Mouse (Mus musculus) forebrain, embryonic 15.5 days (tissue): ENCODE measurements around the gene Defb15. TPM values are rescaled to one million over a fixed set of nuclear protein-coding genes. Genes with fewer than 3 reads are reported as not detected.
"Not testable (repeated sequence)": the region's sequence is repeated elsewhere in the genome, so short reads cannot be mapped to it uniquely, and the experiment has no call there.

Experiments
- ATAC-seq: fragments of 200-750 bp; cut with Nextera tagmentation; replicated peaks from 2 replicates; pipeline ENCODE4 v1.8.0; 2017; ENCODE audit warnings: mild to moderate bottlenecking, moderate TSS enrichment, moderate library complexity
- H3K27ac ChIP-seq: fragments of 300-500 bp; sonication (generic); replicated peaks from 2 replicates; pipeline ENCODE4 v1.5.1; 2015; ENCODE audit warnings: mild to moderate bottlenecking, inconsistent platforms
- H3K27me3 ChIP-seq: fragments of 300-500 bp; sonication (generic); 2 replicates; pipeline ENCODE4 v1.6.1; 2015; ENCODE audit warnings: inconsistent platforms
- H3K36me3 ChIP-seq: fragments of 300-500 bp; sonication (generic); 2 replicates; pipeline ENCODE4 v1.6.1; 2015; ENCODE audit warnings: mild to moderate bottlenecking, inconsistent platforms
- H3K4me1 ChIP-seq: fragments of 300-500 bp; sonication (generic); 2 replicates; pipeline ENCODE4 v1.6.1; 2015; ENCODE audit warnings: inconsistent platforms
- H3K4me2 ChIP-seq: fragments of 300-500 bp; sonication (generic); replicated peaks from 2 replicates; pipeline ENCODE4 v1.6.1; 2015; ENCODE audit warnings: mild to moderate bottlenecking, inconsistent platforms
- H3K4me3 ChIP-seq: fragments of 300-500 bp; sonication (generic); 2 replicates; pipeline ENCODE4 v1.5.1; 2015; ENCODE audit warnings: mild to moderate bottlenecking, inconsistent platforms
- H3K9ac ChIP-seq: fragments of 300-500 bp; sonication (generic); replicated peaks from 2 replicates; pipeline ENCODE4 v1.6.1; 2015; ENCODE audit warnings: mild to moderate bottlenecking, inconsistent platforms
- H3K9me3 ChIP-seq: fragments of 300-500 bp; sonication (generic); 2 replicates; pipeline ENCODE4 v1.6.1; 2016; ENCODE audit warnings: inconsistent platforms
- WGBS: fragments of 180-500 bp; shearing (Covaris S2); methylation state at CpG from one replicate; pipeline ENCODE4 v1.1.7; 2015; ENCODE audit warnings: mixed read lengths; 5-methylcytosine and 5-hydroxymethylcytosine counted together
- polyA plus RNA-seq: library from polyadenylated mRNA; unstranded; fragments of >200 nt; fragmentation: Nextera tagmentation; extraction: Ambion mirVana; gene quantifications from 2 replicates; pipeline ENCODE4 v1.2.1, GENCODE M21; 2015

Gene Defb15
- polyA plus RNA-seq, 1 experiment from 2014 or later, result not detected

DNA sequence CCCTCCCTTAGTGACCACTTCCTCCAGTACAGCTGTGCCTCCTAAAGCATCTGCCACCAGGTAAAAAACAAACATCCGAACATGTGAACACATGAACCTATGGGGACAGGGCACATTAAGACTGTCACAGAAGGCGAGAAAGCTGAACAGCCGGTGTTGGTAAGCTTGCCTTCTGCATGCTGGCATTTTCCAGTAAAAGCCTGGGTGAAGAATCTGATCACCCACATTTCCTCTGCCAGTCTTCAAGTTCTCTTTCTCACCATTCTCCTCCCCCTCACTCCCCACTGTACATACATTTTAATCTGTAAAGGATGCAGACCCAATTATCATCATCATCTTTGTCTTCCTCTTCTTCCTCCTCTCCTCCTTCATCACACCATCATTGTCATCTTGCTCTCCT lies 16.9 kb downstream of the Defb15 start:
- H3K4me2 ChIP-seq, result no peak overlapping the region
- no peak for ATAC-seq
- no peak overlapping the region for H3K4me3 ChIP-seq
- H3K27ac ChIP-seq, result no peak overlapping the region
- H3K9ac ChIP-seq, result no peak overlapping the region
- H3K4me1 ChIP-seq, result no peaks in the 10 kb centered on the region
- no peaks in the 10 kb centered on the region for H3K27me3 ChIP-seq
- WGBS, result 92% methylated on average over 3 of the region's 3 CpGs
- H3K36me3 ChIP-seq, result no peaks in the 10 kb centered on the region
- no peaks in the 10 kb centered on the region for H3K9me3 ChIP-seq

DNA sequence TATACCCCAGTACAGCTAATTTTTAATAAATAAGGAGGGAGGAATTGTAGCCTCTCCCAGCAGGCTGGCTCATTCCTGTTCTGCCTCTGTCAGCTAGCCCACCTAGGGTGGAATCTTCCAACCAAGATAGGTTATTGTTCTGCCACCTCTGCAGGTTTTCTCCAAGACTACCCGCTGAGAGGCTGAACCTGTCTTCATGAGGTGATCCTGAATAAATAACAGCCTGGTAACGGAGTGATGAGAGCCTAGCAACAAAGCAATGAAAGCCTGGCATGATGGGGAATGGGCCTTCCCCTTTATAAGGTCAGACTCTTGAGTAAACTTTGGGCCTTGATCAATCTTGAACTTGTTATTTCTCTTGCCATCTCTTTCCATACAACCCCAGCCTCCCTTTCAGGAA lies 20.0 kb downstream of the Defb15 start:
- H3K4me1 ChIP-seq, result no peaks in the 10 kb centered on the region
- no peak for ATAC-seq
- H3K4me3 ChIP-seq, result no peak overlapping the region
- no peaks in the 10 kb centered on the region for H3K9me3 ChIP-seq
- no peak overlapping the region for H3K4me2 ChIP-seq
- H3K9ac ChIP-seq, result no peak overlapping the region
- WGBS, result 23% methylated on average over 2 of the region's 2 CpGs
- H3K27ac ChIP-seq, result no peak overlapping the region
- H3K36me3 ChIP-seq, result no peaks in the 10 kb centered on the region
- H3K27me3 ChIP-seq, result no peaks in the 10 kb centered on the region

GRCm38 (mm10) chr8:21911931-21912330 lies 20.6 kb downstream of the Defb15 start:
- no peaks in the 10 kb centered on the region for H3K4me1 ChIP-seq
- no peak for ATAC-seq
- H3K4me3 ChIP-seq, result no peak overlapping the region
- WGBS, result 0% methylated on average over 1 of the region's 1 CpGs
- H3K27ac ChIP-seq, result no peak overlapping the region
- H3K27me3 ChIP-seq, result no peaks in the 10 kb centered on the region
- H3K36me3 ChIP-seq, result no peaks in the 10 kb centered on the region
- no peak overlapping the region for H3K4me2 ChIP-seq
- no peaks in the 10 kb centered on the region for H3K9me3 ChIP-seq
- H3K9ac ChIP-seq, result no peak overlapping the region

- H3K4me1 ChIP-seq, H3K4me2 ChIP-seq, H3K27me3 ChIP-seq, ATAC-seq, H3K4me3 ChIP-seq, H3K9me3 ChIP-seq, H3K27ac ChIP-seq, H3K36me3 ChIP-seq, H3K9ac ChIP-seq: not testable (repeated sequence)
Observed at GRCm38 (mm10) chr8:21906290-21906689, 26.2 kb downstream of the Defb15 start, which contains the start of gene Defb11. Gene Defb11, minus strand, starts transcription at chr8:21906412.

GRCm38 (mm10) chr8:21885321-21885720 lies 47.2 kb downstream of the Defb15 start, which contains the start of gene Defb9:
Gene Defb9, minus strand, starts transcription at chr8:21885421.
- not testable (repeated sequence) for H3K27ac ChIP-seq, H3K9me3 ChIP-seq, ATAC-seq, H3K36me3 ChIP-seq, H3K4me1 ChIP-seq, H3K4me3 ChIP-seq, H3K27me3 ChIP-seq, H3K9ac ChIP-seq, H3K4me2 ChIP-seq

Other genes starting within 250 kb of the Defb15 start
- not detected in 2 replicates for gene AY761184, start 229.1 kb downstream of the Defb15 start, polyA plus RNA-seq
- not detected in 2 replicates for gene Defa24, start 198.2 kb downstream of the Defb15 start, polyA plus RNA-seq
- not detected in 2 replicates for gene Defb50, start 109.2 kb downstream of the Defb15 start, polyA plus RNA-seq
- not detected in 2 replicates for gene Defb2, start 92.8 kb downstream of the Defb15 start, polyA plus RNA-seq
- not detected in 2 replicates for gene Defb10, start 73.8 kb downstream of the Defb15 start, polyA plus RNA-seq
- not detected in 2 replicates for gene Defb9, start 47.3 kb downstream of the Defb15 start, polyA plus RNA-seq
- gene Defb11, start 26.3 kb downstream of the Defb15 start, polyA plus RNA-seq, result 6.7 and 13.5 TPM in 2 replicates
- not detected in 2 replicates for gene Defb35, start 5.6 kb upstream of the Defb15 start, polyA plus RNA-seq
- gene Defb13, start 14.1 kb upstream of the Defb15 start, polyA plus RNA-seq, result not detected in 2 replicates
- not detected in 2 replicates for gene Fam90a1a, start 26.0 kb upstream of the Defb15 start, polyA plus RNA-seq
- gene Ccdc70, start 37.1 kb upstream of the Defb15 start, polyA plus RNA-seq, result not detected in 2 replicates
- 1.3 and 1.7 TPM in 2 replicates for gene Atp7b, start 127.6 kb upstream of the Defb15 start, polyA plus RNA-seq
- 29.9 and 31.2 TPM in 2 replicates for gene Alg11, start 128.0 kb upstream of the Defb15 start, polyA plus RNA-seq
- gene Nek5, start 192.3 kb upstream of the Defb15 start, polyA plus RNA-seq, result 0.52 and 1.1 TPM in 2 replicates
- gene Nek3, start 233.7 kb upstream of the Defb15 start, polyA plus RNA-seq, result 7.3 and 7.6 TPM in 2 replicates